Mouse (Mus musculus) kidney, postnatal 0 days (tissue): Measurements from ENCODE around the gene Necab2. TPM values are rescaled to one million over a fixed set of nuclear protein-coding genes. Genes with fewer than 3 reads are reported as not detected.

Experiments
- ATAC-seq: fragments of 200-750 bp; cut with Nextera tagmentation; replicated peaks from 2 replicates; pipeline ENCODE4 v1.8.0; 2017; ENCODE audit warnings: low read depth, moderate number of reproducible peaks, moderate TSS enrichment, moderate library complexity; ENCODE audit not compliant: low FRiP score
- DNase-seq: peaks from one replicate; pipeline ENCODE4 v3.0.0-alpha.2; 2016; ENCODE audit warnings: low spot score
- H3K27ac ChIP-seq: fragments of 300-500 bp; sonication (generic); 2 replicates; pipeline ENCODE4 v1.5.1; 2014; ENCODE audit warnings: mild to moderate bottlenecking
- H3K27me3 ChIP-seq: fragments of 300-500 bp; sonication (generic); 2 replicates; pipeline ENCODE4 v1.6.1; 2014; ENCODE audit warnings: low read length, mixed read lengths; ENCODE audit not compliant: insufficient read depth
- H3K36me3 ChIP-seq: fragments of 300-500 bp; sonication (generic); 2 replicates; pipeline ENCODE4 v1.6.1; 2014; ENCODE audit warnings: low read length, mixed read lengths; ENCODE audit not compliant: insufficient read depth
- H3K4me1 ChIP-seq: fragments of 300-500 bp; sonication (generic); replicated peaks from 2 replicates; pipeline ENCODE4 v1.6.1; 2014; ENCODE audit warnings: antibody characterized with exemption, low read length, mixed read lengths; ENCODE audit not compliant: insufficient read depth
- H3K4me2 ChIP-seq: fragments of 300-500 bp; sonication (generic); 2 replicates; pipeline ENCODE4 v1.6.1; 2014; ENCODE audit warnings: mild to moderate bottlenecking, low read length, moderate library complexity, mixed read lengths
- H3K4me3 ChIP-seq: fragments of 300-500 bp; sonication (generic); replicated peaks from 2 replicates; pipeline ENCODE4 v1.5.1; 2014; ENCODE audit warnings: low read depth, low read length
- H3K9ac ChIP-seq: fragments of 300-500 bp; sonication (generic); 2 replicates; pipeline ENCODE4 v1.6.1; 2014; ENCODE audit warnings: low read depth, low read length
- H3K9me3 ChIP-seq: fragments of 300-500 bp; sonication (generic); replicated peaks from 2 replicates; pipeline ENCODE4 v1.6.1; 2016; ENCODE audit warnings: low read length, inconsistent platforms, mixed read lengths
- CTCF ChIP-seq: IDR thresholded peaks from 2 replicates; pipeline ENCODE4 v1.5.1; 2016; ENCODE audit warnings: antibody characterized with exemption, low read depth, mild to moderate bottlenecking, moderate library complexity
- WGBS: fragments of 180-500 bp; shearing (Covaris S2); extraction: QIAGEN DNeasy Blood & Tissue Kit; methylation state at CpG from one replicate; pipeline ENCODE4 v1.1.7; 2014; 5-methylcytosine and 5-hydroxymethylcytosine counted together
- polyA plus RNA-seq: library from polyadenylated mRNA; unstranded; fragments of >200 nt; fragmentation: Nextera tagmentation; extraction: Ambion mirVana; gene quantifications from 2 replicates; pipeline ENCODE4 v1.2.1, GENCODE M21; 2015

The Necab2 gene
- 0.61 and 0.79 TPM in 2 replicates for polyA plus RNA-seq

DNA sequence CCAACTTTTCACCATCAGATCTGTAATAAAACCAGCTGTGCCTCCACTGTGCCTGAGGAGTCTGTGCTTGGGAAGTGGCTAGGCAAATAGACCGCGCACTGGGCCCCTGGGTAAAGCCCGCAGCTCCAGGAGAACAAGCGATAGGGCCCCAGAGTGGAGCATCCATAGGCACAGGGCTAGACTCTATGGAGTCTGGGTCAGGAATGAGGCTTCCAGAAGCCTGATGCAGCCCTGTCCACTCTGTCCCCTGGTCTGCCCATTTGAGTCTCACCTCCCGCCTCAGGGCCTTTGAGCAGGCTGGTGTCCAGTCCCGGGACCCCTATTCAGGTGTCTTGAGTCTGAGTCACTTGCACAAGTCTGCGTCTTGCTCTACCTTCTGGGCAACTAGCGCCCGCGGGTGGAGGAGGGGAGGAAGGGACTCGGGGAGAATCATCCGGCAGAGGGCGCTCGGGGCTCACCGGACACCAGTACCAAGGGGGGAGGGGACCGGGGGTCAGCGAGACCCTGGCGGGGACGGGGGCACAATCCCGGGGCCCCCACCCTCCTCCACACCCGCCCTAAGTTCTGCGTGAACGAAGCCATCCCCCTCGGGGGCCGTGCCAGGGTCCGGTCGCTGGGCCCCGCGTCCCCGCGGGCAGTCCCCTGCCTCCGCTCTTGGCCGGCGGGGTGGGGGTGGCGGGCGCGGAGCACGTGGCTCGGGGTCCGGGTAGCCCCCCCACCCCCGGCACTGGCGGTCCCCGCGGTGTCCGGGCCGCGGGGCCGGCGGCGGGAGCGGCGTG lies at the start of gene Necab2:
Gene Necab2, plus strand, starts transcription at position 509 of the 779 bp plus-strand sequence.
- Histone ChIP-seq H3K36me3 (no peaks in the 10 kb centered on the region), H3K27ac (no peak within 1 kb of the TSS)
- 6% methylated on average over 18 of the region's 52 CpGs for WGBS

GRCm38 (mm10) chr8:119398558-119398957 lies 48.0 kb upstream of the Necab2 start:
- Histone ChIP-seq H3K27me3 (no peaks in the 10 kb centered on the region), H3K4me2 (no peak overlapping the region), H3K27ac (no peak overlapping the region), H3K4me3 (no peak overlapping the region), H3K9me3 (no peaks in the 10 kb centered on the region), H3K4me1 (peaks cover 14% of the 10 kb centered on the region; the same call in 1 of the 2 replicates), H3K9ac (no peak overlapping the region), H3K36me3 (0 out of 2 replicates have a peak, but pooled peaks cover 6% of the 10 kb centered on the region)
- 73% methylated on average over 9 of the region's 9 CpGs for WGBS
- TF ChIP-seq CTCF, result no peak
- ATAC-seq (no peak), DNase-seq (no peak)

More for the DNA sequence above, at the start of gene Necab2:
- peak; percentile 31 for ATAC-seq
- DNase-seq, result peak; percentile 85
- H3K9ac ChIP-seq, result peak within 1 kb of the TSS; percentile 63
- H3K9me3 ChIP-seq, result no peaks in the 10 kb centered on the region
- peak within 1 kb of the TSS; percentile 100 for H3K4me2 ChIP-seq
- TF ChIP-seq CTCF, result peak; percentile 83
- peaks cover 14% of the 10 kb centered on the region for H3K27me3 ChIP-seq
- H3K4me1 ChIP-seq, result 0 out of 2 replicates have a peak, but pooled peaks cover 5% of the 10 kb centered on the region
- peak within 1 kb of the TSS; percentile 59 for H3K4me3 ChIP-seq

GRCm38 (mm10) chr8:119399255-119399654 lies 47.3 kb upstream of the Necab2 start:
- Histone ChIP-seq H3K4me3 (no peak overlapping the region), H3K27me3 (no peaks in the 10 kb centered on the region), H3K27ac (no peak overlapping the region), H3K4me2 (no peak overlapping the region), H3K9ac (no peak overlapping the region), H3K9me3 (no peaks in the 10 kb centered on the region), H3K36me3 (0 out of 2 replicates have a peak, but pooled peaks cover 6% of the 10 kb centered on the region), H3K4me1 (peaks cover 12% of the 10 kb centered on the region; the same call in 1 of the 2 replicates)
- ATAC-seq (no peak), DNase-seq (no peak)
- no peak for TF ChIP-seq CTCF
- 61% methylated on average over 6 of the region's 6 CpGs for WGBS

- Histone ChIP-seq H3K4me2 (no peak overlapping the region), H3K36me3 (0 out of 2 replicates have a peak, but pooled peaks cover 6% of the 10 kb centered on the region), H3K9ac (no peak overlapping the region), H3K4me1 (peaks cover 9% of the 10 kb centered on the region; the same call in 1 of the 2 replicates), H3K4me3 (no peak overlapping the region), H3K27me3 (no peaks in the 10 kb centered on the region), H3K9me3 (no peaks in the 10 kb centered on the region), H3K27ac (no peak overlapping the region)
- DNase-seq (no peak), ATAC-seq (0 out of 2 replicates have a peak, but pooled peaks have one; percentile 16)
- TF ChIP-seq CTCF, result no peak
- 81% methylated on average over 9 of the region's 9 CpGs for WGBS
Observed at GRCm38 (mm10) chr8:119400122-119400671, 46.3 kb upstream of the Necab2 start.

GRCm38 (mm10) chr8:119400904-119401303 lies 45.6 kb upstream of the Necab2 start:
- ATAC-seq (no peak), DNase-seq (no peak)
- no peaks in the 10 kb centered on the region for H3K9me3 ChIP-seq
- WGBS, result 79% methylated on average over 3 of the region's 3 CpGs
- H3K27me3 ChIP-seq, result no peaks in the 10 kb centered on the region
- no peak for TF ChIP-seq CTCF
- H3K9ac ChIP-seq, result no peak overlapping the region
- no peak overlapping the region for H3K27ac ChIP-seq
- peaks cover 2% of the 10 kb centered on the region; the same call in 1 of the 2 replicates for H3K4me1 ChIP-seq
- H3K4me2 ChIP-seq, result no peak overlapping the region
- H3K4me3 ChIP-seq, result no peak overlapping the region
- 0 out of 2 replicates have a peak, but pooled peaks cover 6% of the 10 kb centered on the region for H3K36me3 ChIP-seq

- 40% methylated on average over 10 of the region's 10 CpGs for WGBS
- peak; percentile 25; the same call in 1 of the 2 replicates for ATAC-seq
- TF ChIP-seq CTCF, result no peak
Observed at GRCm38 (mm10) chr8:119403912-119404311, 42.6 kb upstream of the Necab2 start.

More at GRCm38 (mm10) chr8:119403912-119404311, 42.6 kb upstream of the Necab2 start:
- peak; percentile 21 for DNase-seq
- Histone ChIP-seq H3K36me3 (peaks cover 19% of the 10 kb centered on the region; the same call in 1 of the 2 replicates), H3K4me2 (no peak overlapping the region), H3K4me3 (no peak overlapping the region), H3K27ac (no peak overlapping the region), H3K9me3 (no peaks in the 10 kb centered on the region), H3K4me1 (no peaks in the 10 kb centered on the region), H3K9ac (no peak overlapping the region), H3K27me3 (no peaks in the 10 kb centered on the region)
